Mouse (Mus musculus): ENCODE results near the gene Wbp2nl. TPM values are rescaled to one million over a fixed set of nuclear protein-coding genes. Genes with fewer than 3 reads are reported as not detected.

The Wbp2nl gene
- polyA plus RNA-seq, 1 experiment, result 0.11 TPM

GRCm38 (mm10) chr15:82293271-82293711 is 5.5 kb upstream of the Wbp2nl start:
- H3K27me3 ChIP-seq (ENCODE audit: control insufficient read depth, insufficient read depth, low read length), result no peaks in the 10 kb centered on the region; the same call in 1 of the 2 replicates
- 0 out of 2 replicates have a peak, but pooled peaks cover 2% of the 10 kb centered on the region for H3K4me1 ChIP-seq (replicated peaks; ENCODE audit: control insufficient read depth, insufficient read depth, low read length)
- 30% methylated on average over 7 of the region's 7 CpGs for WGBS
- DNase-seq, result no peak
- no peak for TF ChIP-seq POLR2A (IDR thresholded peaks at IDR 0.05; ENCODE audit: control insufficient read depth, extremely low read depth, insufficient read depth, low read length, poor library complexity)
- TF ChIP-seq CTCF (IDR thresholded peaks at IDR 0.05; ENCODE audit: borderline replicate concordance, control insufficient read depth, extremely low read depth, insufficient read depth, low read length, poor library complexity), result no peak
- no peak overlapping the region for H3K27ac ChIP-seq (ENCODE audit: control insufficient read depth, insufficient read depth, low read length)
- no peaks in the 10 kb centered on the region for H3K36me3 ChIP-seq (ENCODE audit: control insufficient read depth, insufficient read depth, low read length)
- H3K4me3 ChIP-seq (ENCODE audit: control insufficient read depth, insufficient read depth, low read length), result no peak overlapping the region

GRCm38 (mm10) chr15:82294059-82294458 is 4.7 kb upstream of the Wbp2nl start:
- no peak for TF ChIP-seq POLR2A (IDR thresholded peaks at IDR 0.05; ENCODE audit: control insufficient read depth, extremely low read depth, insufficient read depth, low read length, poor library complexity)
- no peak for TF ChIP-seq CTCF (IDR thresholded peaks at IDR 0.05; ENCODE audit: borderline replicate concordance, control insufficient read depth, extremely low read depth, insufficient read depth, low read length, poor library complexity)
- H3K4me1 ChIP-seq (replicated peaks; ENCODE audit: control insufficient read depth, insufficient read depth, low read length), result 0 out of 2 replicates have a peak, but pooled peaks cover 2% of the 10 kb centered on the region
- WGBS, result 51% methylated on average over 8 of the region's 8 CpGs
- no peak for DNase-seq
- no peaks in the 10 kb centered on the region for H3K36me3 ChIP-seq (ENCODE audit: control insufficient read depth, insufficient read depth, low read length)
- no peaks in the 10 kb centered on the region; the same call in 1 of the 2 replicates for H3K27me3 ChIP-seq (ENCODE audit: control insufficient read depth, insufficient read depth, low read length)
- no peak overlapping the region for H3K4me3 ChIP-seq (ENCODE audit: control insufficient read depth, insufficient read depth, low read length)
- no peak overlapping the region for H3K27ac ChIP-seq (ENCODE audit: control insufficient read depth, insufficient read depth, low read length)

GRCm38 (mm10) chr15:82307107-82307506 is 8.4 kb downstream of the Wbp2nl start:
- 97% methylated on average over 3 of the region's 3 CpGs for WGBS
- DNase-seq, result no peak
- no peaks in the 10 kb centered on the region for H3K36me3 ChIP-seq (ENCODE audit: control insufficient read depth, insufficient read depth, low read length)
- TF ChIP-seq CTCF (IDR thresholded peaks at IDR 0.05; ENCODE audit: borderline replicate concordance, control insufficient read depth, extremely low read depth, insufficient read depth, low read length, poor library complexity), result no peak
- no peak for TF ChIP-seq POLR2A (IDR thresholded peaks at IDR 0.05; ENCODE audit: control insufficient read depth, extremely low read depth, insufficient read depth, low read length, poor library complexity)
- no peak overlapping the region for H3K4me3 ChIP-seq (ENCODE audit: control insufficient read depth, insufficient read depth, low read length)
- H3K4me1 ChIP-seq (replicated peaks; ENCODE audit: control insufficient read depth, insufficient read depth, low read length), result no peaks in the 10 kb centered on the region
- H3K27ac ChIP-seq (ENCODE audit: control insufficient read depth, insufficient read depth, low read length), result no peak overlapping the region
- H3K27me3 ChIP-seq (ENCODE audit: control insufficient read depth, insufficient read depth, low read length), result no peaks in the 10 kb centered on the region; the same call in 1 of the 2 replicates

GRCm38 (mm10) chr15:82308416-82308815 is 9.7 kb downstream of the Wbp2nl start:
- 87% methylated on average over 3 of the region's 3 CpGs for WGBS
- Histone ChIP-seq H3K4me1 (replicated peaks; ENCODE audit: control insufficient read depth, insufficient read depth, low read length) (no peaks in the 10 kb centered on the region), H3K4me3 (ENCODE audit: control insufficient read depth, insufficient read depth, low read length) (no peak overlapping the region), H3K27me3 (ENCODE audit: control insufficient read depth, insufficient read depth, low read length) (no peaks in the 10 kb centered on the region; the same call in 1 of the 2 replicates), H3K36me3 (ENCODE audit: control insufficient read depth, insufficient read depth, low read length) (no peaks in the 10 kb centered on the region), H3K27ac (ENCODE audit: control insufficient read depth, insufficient read depth, low read length) (no peak overlapping the region)
- DNase-seq, result no peak
- TF ChIP-seq CTCF (IDR thresholded peaks at IDR 0.05; ENCODE audit: borderline replicate concordance, control insufficient read depth, extremely low read depth, insufficient read depth, low read length, poor library complexity) (no peak), POLR2A (IDR thresholded peaks at IDR 0.05; ENCODE audit: control insufficient read depth, extremely low read depth, insufficient read depth, low read length, poor library complexity) (no peak)

GRCm38 (mm10) chr15:82317839-82318238 is 19.1 kb downstream of the Wbp2nl start:
- H3K4me3 ChIP-seq (ENCODE audit: control insufficient read depth, insufficient read depth, low read length), result no peak overlapping the region
- H3K4me1 ChIP-seq (replicated peaks; ENCODE audit: control insufficient read depth, insufficient read depth, low read length), result no peaks in the 10 kb centered on the region
- H3K27me3 ChIP-seq (ENCODE audit: control insufficient read depth, insufficient read depth, low read length), result no peaks in the 10 kb centered on the region
- TF ChIP-seq CTCF (IDR thresholded peaks at IDR 0.05; ENCODE audit: borderline replicate concordance, control insufficient read depth, extremely low read depth, insufficient read depth, low read length, poor library complexity), result no peak
- TF ChIP-seq POLR2A (IDR thresholded peaks at IDR 0.05; ENCODE audit: control insufficient read depth, extremely low read depth, insufficient read depth, low read length, poor library complexity), result no peak
- no peaks in the 10 kb centered on the region for H3K36me3 ChIP-seq (ENCODE audit: control insufficient read depth, insufficient read depth, low read length)
- no peak for DNase-seq
- no peak overlapping the region for H3K27ac ChIP-seq (ENCODE audit: control insufficient read depth, insufficient read depth, low read length)
- WGBS, result 94% methylated on average over 6 of the region's 6 CpGs

GRCm38 (mm10) chr15:82319613-82320012 is 20.9 kb downstream of the Wbp2nl start:
- Histone ChIP-seq H3K27ac (ENCODE audit: control insufficient read depth, insufficient read depth, low read length) (no peak overlapping the region), H3K27me3 (ENCODE audit: control insufficient read depth, insufficient read depth, low read length) (no peaks in the 10 kb centered on the region), H3K4me3 (ENCODE audit: control insufficient read depth, insufficient read depth, low read length) (no peak overlapping the region), H3K36me3 (ENCODE audit: control insufficient read depth, insufficient read depth, low read length) (no peaks in the 10 kb centered on the region), H3K4me1 (replicated peaks; ENCODE audit: control insufficient read depth, insufficient read depth, low read length) (no peaks in the 10 kb centered on the region)
- 94% methylated on average over 1 of the region's 1 CpGs for WGBS
- DNase-seq, result no peak
- no peak for TF ChIP-seq POLR2A (IDR thresholded peaks at IDR 0.05; ENCODE audit: control insufficient read depth, extremely low read depth, insufficient read depth, low read length, poor library complexity)
- TF ChIP-seq CTCF (IDR thresholded peaks at IDR 0.05; ENCODE audit: borderline replicate concordance, control insufficient read depth, extremely low read depth, insufficient read depth, low read length, poor library complexity), result no peak

- DNase-seq, result no peak
- Histone ChIP-seq H3K27me3 (ENCODE audit: control insufficient read depth, insufficient read depth, low read length) (no peaks in the 10 kb centered on the region), H3K36me3 (ENCODE audit: control insufficient read depth, insufficient read depth, low read length) (no peaks in the 10 kb centered on the region), H3K4me3 (ENCODE audit: control insufficient read depth, insufficient read depth, low read length) (no peak overlapping the region), H3K4me1 (replicated peaks; ENCODE audit: control insufficient read depth, insufficient read depth, low read length) (peaks cover 6% of the 10 kb centered on the region; the same call in 1 of the 2 replicates), H3K27ac (ENCODE audit: control insufficient read depth, insufficient read depth, low read length) (no peak overlapping the region)
- no peak for TF ChIP-seq CTCF (IDR thresholded peaks at IDR 0.05; ENCODE audit: borderline replicate concordance, control insufficient read depth, extremely low read depth, insufficient read depth, low read length, poor library complexity)
- no peak for TF ChIP-seq POLR2A (IDR thresholded peaks at IDR 0.05; ENCODE audit: control insufficient read depth, extremely low read depth, insufficient read depth, low read length, poor library complexity)
- whole genome bisulfite sequencing, result 87% methylated on average over 8 of the region's 8 CpGs
These were observed 23.4 kb downstream of the Wbp2nl start for GRCm38 (mm10) chr15:82322195-82322594.
